In genomic region chr1:63057318-63057717, GRCm38 (mm10) we compare ENCODE assay signal across 23 mouse cellular contexts. TPM values are rescaled to one million over a fixed set of nuclear protein-coding genes. Genes with fewer than 3 reads are reported as not detected.
DNase-seq lines count a peak whose midpoint lies in the region; ATAC-seq lines count a peak whose summit lies in the region.
"Had no signal": no experiment of that assay in that cellular context is flagged by ENCODE, and none has a peak within 500 bp of the region (broad histone marks: within the 10 kb centered on the region; RNA-seq: fewer than 3 reads in every experiment).

No protein-coding gene starts in this region.

- H3K9me3 ChIP-seq in forebrain, embryonic 14.5 days (replicated peaks; ENCODE audit: control insufficient read depth, low read length): no peaks in the 10 kb centered on the region
- H3K9me3 ChIP-seq in forebrain, embryonic 10.5 days: no peaks in the 10 kb centered on the region
- no peaks in the 10 kb centered on the region for H3K9me3 ChIP-seq in midbrain, embryonic 13.5 days
- no peaks in the 10 kb centered on the region for H3K9me3 ChIP-seq in midbrain, embryonic 14.5 days (ENCODE audit: control insufficient read depth, low read length)
- H3K9me3 ChIP-seq: embryonic facial prominence, embryonic 15.5 days; heart, embryonic 13.5 days; hindbrain, embryonic 13.5 days; limb, embryonic 15.5 days; megakaryocyte, embryonic 14.5 days had no signal

- 0 out of 2 replicates have a peak, but pooled peaks have one; percentile 24 for ATAC-seq in cerebellum, adult (ENCODE audit: insufficient number of reproducible peaks, low FRiP score, low TSS enrichment)
- no peak for ATAC-seq in forebrain, embryonic 14.5 days
- ATAC-seq in midbrain, embryonic 13.5 days: peak; percentile 14; the same call in 1 of the 2 replicates
- no peak for ATAC-seq in midbrain, embryonic 14.5 days (ENCODE audit: low FRiP score, low TSS enrichment)

- no peak for DNase-seq in cerebellum, adult 9-11 months
- peak; percentile 37 for DNase-seq in forebrain, embryonic 14.5 days (ENCODE audit: low spot score)
- DNase-seq in forebrain, embryonic 10.5 days (ENCODE audit: extremely low spot score, low spot score): no peak
- no peak for DNase-seq in midbrain, embryonic 14.5 days
- peak; percentile 65 for DNase-seq in retina, postnatal 1 day
- no peak for DNase-seq in embryo, embryonic 10.5 days (ENCODE audit: low spot score)
- DNase-seq: gastrocnemius, postnatal 14 days; heart, adult 2 months; heart, postnatal 14 days; kidney, adult 2 months; layer of hippocampus, adult 9-11 months; lung, embryonic 14.5 days; right cerebral cortex, postnatal 25 days; spleen, adult 18-20 months had no signal

- H3K4me3 ChIP-seq in forebrain, embryonic 14.5 days (ENCODE audit: low read depth, low read length): no peak overlapping the region
- H3K4me3 ChIP-seq in forebrain, embryonic 10.5 days: no peak overlapping the region
- no peak overlapping the region for H3K4me3 ChIP-seq in midbrain, embryonic 13.5 days (replicated peaks)
- no peak overlapping the region for H3K4me3 ChIP-seq in midbrain, embryonic 14.5 days (replicated peaks; ENCODE audit: low read depth, low read length)
- H3K4me3 ChIP-seq: embryonic facial prominence, embryonic 15.5 days; heart, adult 2 months; heart, embryonic 13.5 days; hindbrain, embryonic 13.5 days; limb, embryonic 15.5 days; megakaryocyte, embryonic 14.5 days had no signal

- H3K4me1 ChIP-seq in forebrain, embryonic 14.5 days (ENCODE audit: control insufficient read depth, insufficient read depth, low read length): peaks cover 5% of the 10 kb centered on the region; the same call in 1 of the 2 replicates
- no peaks in the 10 kb centered on the region for H3K4me1 ChIP-seq in forebrain, embryonic 10.5 days
- H3K4me1 ChIP-seq in midbrain, embryonic 13.5 days (replicated peaks): peaks cover 5% of the 10 kb centered on the region; the same call in 1 of the 2 replicates
- no peaks in the 10 kb centered on the region for H3K4me1 ChIP-seq in midbrain, embryonic 14.5 days (ENCODE audit: control insufficient read depth, insufficient read depth, low read length)
- H3K4me1 ChIP-seq: embryonic facial prominence, embryonic 15.5 days; limb, embryonic 15.5 days had no signal

- 0 out of 2 replicates have a peak overlapping the region, but pooled peaks have one; percentile 24 for H3K27ac ChIP-seq in forebrain, embryonic 14.5 days (ENCODE audit: low read depth, low read length)
- H3K27ac ChIP-seq in forebrain, embryonic 10.5 days: no peak overlapping the region
- no peak overlapping the region for H3K27ac ChIP-seq in midbrain, embryonic 13.5 days
- H3K27ac ChIP-seq in midbrain, embryonic 14.5 days (replicated peaks; ENCODE audit: low read depth, low read length): no peak overlapping the region
- H3K27ac ChIP-seq: embryonic facial prominence, embryonic 15.5 days; heart, adult 2 months; heart, embryonic 13.5 days; hindbrain, embryonic 13.5 days; kidney, postnatal 0 days; limb, embryonic 15.5 days; liver, embryonic 14.5 days had no signal

- H3K9ac ChIP-seq in forebrain, embryonic 14.5 days (ENCODE audit: low read length): no peak overlapping the region
- no peak overlapping the region for H3K9ac ChIP-seq in midbrain, embryonic 13.5 days (replicated peaks)
- H3K9ac ChIP-seq in midbrain, embryonic 14.5 days (replicated peaks; ENCODE audit: low read length): no peak overlapping the region
- H3K9ac ChIP-seq: embryonic facial prominence, embryonic 15.5 days; heart, embryonic 13.5 days; hindbrain, embryonic 13.5 days; limb, embryonic 15.5 days; liver, embryonic 14.5 days; lung, embryonic 14.5 days had no signal

- H3K36me3 ChIP-seq in forebrain, embryonic 14.5 days (ENCODE audit: control insufficient read depth, insufficient read depth, low read length): peaks cover 50% of the 10 kb centered on the region
- peaks cover 83% of the 10 kb centered on the region for H3K36me3 ChIP-seq in forebrain, embryonic 10.5 days (replicated peaks)
- peaks cover 47% of the 10 kb centered on the region for H3K36me3 ChIP-seq in midbrain, embryonic 13.5 days
- H3K36me3 ChIP-seq in midbrain, embryonic 14.5 days (ENCODE audit: control insufficient read depth, insufficient read depth, low read length): peaks cover 54% of the 10 kb centered on the region

- H3K27me3 ChIP-seq in forebrain, embryonic 14.5 days (replicated peaks; ENCODE audit: control insufficient read depth, insufficient read depth, low read length): no peaks in the 10 kb centered on the region
- no peaks in the 10 kb centered on the region for H3K27me3 ChIP-seq in forebrain, embryonic 10.5 days (ENCODE audit: poor library complexity, severe bottlenecking)
- no peaks in the 10 kb centered on the region for H3K27me3 ChIP-seq in midbrain, embryonic 13.5 days
- H3K27me3 ChIP-seq in midbrain, embryonic 14.5 days (ENCODE audit: control insufficient read depth, insufficient read depth, low read length): no peaks in the 10 kb centered on the region
- H3K27me3 ChIP-seq: embryonic facial prominence, embryonic 15.5 days; heart, embryonic 13.5 days; hindbrain, embryonic 13.5 days; limb, embryonic 15.5 days; megakaryocyte, embryonic 14.5 days had no signal

- H3K4me2 ChIP-seq in forebrain, embryonic 14.5 days (ENCODE audit: low read length): no peak overlapping the region
- H3K4me2 ChIP-seq in midbrain, embryonic 13.5 days (replicated peaks): no peak overlapping the region
- H3K4me2 ChIP-seq in midbrain, embryonic 14.5 days (ENCODE audit: low read length): no peak overlapping the region
- H3K4me2 ChIP-seq: embryonic facial prominence, embryonic 15.5 days; heart, embryonic 13.5 days; hindbrain, embryonic 13.5 days; limb, embryonic 15.5 days; lung, embryonic 14.5 days had no signal

- 81% methylated on average over 3 of the region's 3 CpGs for WGBS in forebrain, embryonic 14.5 days
- WGBS in forebrain, embryonic 10.5 days: 96% methylated on average over 3 of the region's 3 CpGs
- WGBS in midbrain, embryonic 13.5 days: 76% methylated on average over 3 of the region's 3 CpGs
- WGBS in midbrain, embryonic 14.5 days: 81% methylated on average over 3 of the region's 3 CpGs

RNA-seq across cellular contexts. Expression of gene Ino80d, which starts 57.1 kb away (rescaled TPM):
- polyA plus RNA-seq in forebrain, embryonic 14.5 days (2014; fragmentation: Nextera tagmentation; extraction: Ambion mirVana): 4.7 and 7.4 TPM in 2 replicates
- 9.9 and 11.1 TPM in 2 replicates for polyA plus RNA-seq in forebrain, embryonic 10.5 days (2016; fragmentation: Nextera tagmentation; extraction: Ambion mirVana)
- 9.7 and 12.2 TPM in 2 replicates for polyA plus RNA-seq in midbrain, embryonic 13.5 days (2015; fragmentation: Nextera tagmentation; extraction: Ambion mirVana)
- 8.2 and 10.3 TPM in 2 replicates for polyA plus RNA-seq in midbrain, embryonic 14.5 days (2014; fragmentation: Nextera tagmentation; extraction: Ambion mirVana)

Comparison
In these comparisons a context has a peak if more than half of its experiments do, and no peak if none do; other contexts are left out.
1. ATAC-seq: peak in cerebellum, adult (single experiment) and midbrain, embryonic 13.5 days (single experiment); none in forebrain, embryonic 14.5 days (single experiment) and midbrain, embryonic 14.5 days (single experiment).
2. DNase-seq: peak in forebrain, embryonic 14.5 days (single experiment) and retina, postnatal 1 day (single experiment); none in cerebellum, adult 9-11 months (single experiment), forebrain, embryonic 10.5 days (single experiment), midbrain, embryonic 14.5 days (single experiment) and embryo, embryonic 10.5 days (single experiment).